Mouse (Mus musculus): Measurements from ENCODE around the gene Gm21969.

Gm21969 gene

DNA sequence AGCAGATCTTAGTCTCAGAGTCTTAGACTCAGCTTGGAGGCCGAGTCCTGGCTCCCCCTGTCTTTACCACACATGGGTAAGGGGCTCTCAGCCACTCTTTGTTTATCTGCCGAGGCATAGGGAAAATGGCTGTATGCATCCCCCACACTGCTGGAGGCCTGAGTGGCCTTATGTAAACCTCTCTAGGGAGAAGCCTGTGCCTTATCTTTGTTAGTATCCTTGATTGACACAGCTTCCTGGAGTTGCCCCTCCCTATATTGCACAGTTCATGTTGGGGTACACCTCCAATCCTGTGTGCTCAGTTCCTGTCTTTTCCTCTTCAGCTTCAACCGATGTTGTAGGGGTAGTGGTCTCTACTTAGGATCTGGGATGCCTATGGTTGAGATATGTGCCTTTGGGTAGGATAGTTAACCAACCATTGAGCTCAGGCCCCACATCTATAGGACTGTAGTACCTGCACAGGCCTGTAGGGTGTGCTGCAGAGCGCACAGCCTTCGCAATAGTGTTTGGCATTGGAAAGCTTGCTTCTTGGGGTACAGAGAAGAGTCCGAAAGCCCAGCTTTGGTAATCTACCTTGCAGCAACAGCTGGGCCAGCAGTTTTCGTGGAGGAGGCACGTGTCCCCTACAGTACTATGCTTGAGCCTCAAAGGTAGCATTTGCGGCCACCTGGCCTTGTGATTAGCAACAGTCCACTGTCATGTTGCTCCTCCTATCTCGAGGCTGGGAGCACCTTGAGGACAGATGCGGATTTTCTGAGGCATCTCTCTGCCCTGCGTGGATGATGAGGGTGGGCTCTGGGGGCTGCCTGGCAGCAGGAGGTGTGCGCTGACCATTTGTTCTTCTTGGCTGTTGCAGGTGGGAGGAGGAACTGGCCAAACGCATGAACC is at the start of gene Gm21969:
Gene Gm21969 (plus strand): TSS at position 830 of the 888 bp plus-strand sequence.
- peak; percentile 54 to 59 for DNase-seq

GRCm38 (mm10) chr4:139555235-139555634 is 47.8 kb upstream of the Gm21969 start:
- no peak for DNase-seq

DNA sequence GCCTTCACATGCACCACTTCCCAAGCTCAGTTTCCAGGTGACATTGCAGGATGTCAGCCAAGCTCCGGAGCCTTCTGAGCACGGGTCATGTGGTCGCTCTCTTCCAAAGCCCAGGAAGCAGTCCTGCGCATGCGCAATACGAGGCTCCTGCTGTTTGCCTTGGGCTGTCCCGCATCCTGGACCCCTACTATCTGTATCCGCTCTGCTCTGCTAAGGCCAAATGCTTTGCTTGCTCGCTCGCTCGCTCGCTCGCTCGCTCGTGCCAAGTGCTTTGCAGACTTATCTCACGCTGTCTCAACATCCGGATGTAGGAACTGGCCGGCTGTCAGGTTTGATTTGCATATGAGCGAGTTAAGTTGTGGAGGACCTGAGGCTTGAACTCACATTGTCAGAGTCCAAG is 47.0 kb upstream of the Gm21969 start:
- DNase-seq, result no peak

DNA sequence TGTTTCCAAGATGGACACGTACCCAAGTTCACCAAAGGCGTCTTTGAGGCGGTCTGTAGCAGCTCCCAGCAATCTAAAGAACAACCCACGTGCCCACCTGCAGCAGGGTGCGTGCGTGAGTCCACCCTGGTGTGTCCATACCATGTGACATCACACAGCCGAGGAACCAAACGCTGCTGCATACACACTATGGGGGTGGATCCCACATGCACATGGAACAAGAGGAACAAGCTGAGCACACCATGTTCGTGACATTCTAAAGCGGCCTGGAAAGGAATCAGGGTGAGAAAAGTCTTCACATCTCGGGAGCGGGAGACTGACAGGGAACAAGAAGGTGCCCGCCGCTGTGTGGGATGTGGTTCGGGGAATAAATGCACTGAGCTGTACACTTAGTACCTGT is 34.6 kb upstream of the Gm21969 start:
- DNase-seq, result no peak

- no peak for DNase-seq
Observed at GRCm38 (mm10) chr4:139570756-139571155, 32.2 kb upstream of the Gm21969 start.

GRCm38 (mm10) chr4:139572928-139573512 is 30.0 kb upstream of the Gm21969 start:
- DNase-seq, result no peak

GRCm38 (mm10) chr4:139574156-139574798 is 28.7 kb upstream of the Gm21969 start:
- DNase-seq, result peak; percentile 100

- peak; percentile 39 to 45 for DNase-seq
Observed at GRCm38 (mm10) chr4:139574799-139575672, 27.9 kb upstream of the Gm21969 start.

GRCm38 (mm10) chr4:139575673-139576003 is 27.3 kb upstream of the Gm21969 start:
- peak in 1 of 2 experiments; percentile 46 for DNase-seq

GRCm38 (mm10) chr4:139576251-139576880 is 26.6 kb upstream of the Gm21969 start:
- DNase-seq, result no peak

DNA sequence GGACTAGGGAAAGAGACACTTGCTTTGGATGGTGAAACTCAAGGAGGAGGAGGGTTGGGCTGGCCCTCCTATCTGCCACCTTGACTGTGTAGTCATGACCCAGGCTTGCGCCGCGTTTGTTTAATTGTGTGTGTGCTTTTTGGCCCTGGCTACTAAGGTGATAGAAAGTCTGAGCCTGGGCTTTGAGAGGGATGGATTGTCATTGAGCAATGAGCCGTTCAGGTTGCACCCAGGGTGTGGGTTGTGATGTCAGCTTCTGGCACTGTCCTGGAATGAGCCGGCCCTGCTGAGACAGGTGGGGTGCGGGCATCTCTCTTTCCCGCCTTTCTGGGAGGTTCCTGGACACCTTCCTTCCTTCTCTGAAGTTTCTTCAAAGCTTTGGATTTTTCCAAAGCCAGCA is 26.0 kb upstream of the Gm21969 start:
- peak in 1 of 2 experiments; percentile 58 for DNase-seq

- DNase-seq, result no peak
Observed at GRCm38 (mm10) chr4:139578389-139578788, 24.6 kb upstream of the Gm21969 start.

- DNase-seq, result peak; percentile 57
Observed at GRCm38 (mm10) chr4:139579003-139579402, 24.0 kb upstream of the Gm21969 start.

- peak in 1 of 2 experiments; percentile 22 for DNase-seq
Observed at GRCm38 (mm10) chr4:139579466-139579865, 23.5 kb upstream of the Gm21969 start.

GRCm38 (mm10) chr4:139580663-139581336 is 22.2 kb upstream of the Gm21969 start:
- DNase-seq, result no peak

GRCm38 (mm10) chr4:139581427-139582051 is 21.4 kb upstream of the Gm21969 start:
- DNase-seq, result peak; percentile 44 to 54

GRCm38 (mm10) chr4:139582346-139582745 is 20.6 kb upstream of the Gm21969 start:
- no peak for DNase-seq

GRCm38 (mm10) chr4:139582903-139583302 is 20.1 kb upstream of the Gm21969 start:
- no peak for DNase-seq

DNA sequence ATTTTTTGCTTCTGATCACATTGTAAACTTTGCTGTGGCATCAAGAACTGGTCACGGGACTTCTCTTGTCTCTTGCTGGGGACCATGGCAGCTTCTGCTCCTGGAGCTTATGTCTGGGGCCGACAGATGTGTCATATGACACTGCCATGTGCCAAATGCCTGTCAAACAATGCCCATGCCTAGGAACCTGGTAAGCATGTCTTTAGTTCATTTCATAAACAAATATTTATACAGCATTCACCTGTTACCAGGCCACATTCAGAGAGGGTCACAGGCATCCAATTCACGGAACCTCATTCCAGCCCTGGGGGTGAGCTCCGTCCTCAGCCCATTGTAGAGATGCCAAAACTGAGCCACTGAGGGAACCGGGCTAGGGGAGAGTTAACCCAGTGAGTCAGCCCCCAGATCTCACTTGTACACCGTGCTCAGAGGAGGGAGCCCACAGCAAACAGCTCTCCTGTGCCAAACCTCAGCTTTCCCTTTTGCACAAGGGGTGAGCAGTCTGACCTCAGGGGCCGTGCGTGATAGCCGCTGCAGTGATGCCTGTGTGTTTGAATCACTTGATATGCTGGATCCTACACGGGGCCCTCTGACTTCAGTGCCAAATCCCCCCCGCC is 19.2 kb upstream of the Gm21969 start:
- DNase-seq, result no peak

GRCm38 (mm10) chr4:139584704-139585103 is 18.3 kb upstream of the Gm21969 start:
- no peak for DNase-seq

DNA sequence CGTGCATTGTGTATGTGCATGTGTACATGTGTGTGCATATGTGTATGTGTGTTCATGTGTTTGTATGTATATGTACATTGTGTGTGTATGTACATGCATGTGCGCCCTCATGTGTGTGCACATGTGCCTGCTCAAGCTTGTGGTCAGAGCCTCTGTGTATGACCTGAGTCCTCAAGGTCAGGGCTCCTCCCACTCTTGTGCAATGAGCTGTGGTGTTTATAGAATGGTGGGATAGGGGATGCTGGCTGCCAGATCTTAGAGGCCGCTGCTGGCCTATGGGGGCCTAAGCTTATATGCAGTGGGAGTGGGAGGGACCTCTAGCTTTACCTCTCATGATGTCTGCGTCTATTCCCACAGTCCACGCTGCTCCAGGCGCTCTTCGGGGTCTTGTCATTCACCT is 17.3 kb upstream of the Gm21969 start:
- peak in 1 of 2 experiments; percentile 48 for DNase-seq
